Comparison of ENCODE assay signal across 9 mouse cellular contexts in the genomic region with DNA sequence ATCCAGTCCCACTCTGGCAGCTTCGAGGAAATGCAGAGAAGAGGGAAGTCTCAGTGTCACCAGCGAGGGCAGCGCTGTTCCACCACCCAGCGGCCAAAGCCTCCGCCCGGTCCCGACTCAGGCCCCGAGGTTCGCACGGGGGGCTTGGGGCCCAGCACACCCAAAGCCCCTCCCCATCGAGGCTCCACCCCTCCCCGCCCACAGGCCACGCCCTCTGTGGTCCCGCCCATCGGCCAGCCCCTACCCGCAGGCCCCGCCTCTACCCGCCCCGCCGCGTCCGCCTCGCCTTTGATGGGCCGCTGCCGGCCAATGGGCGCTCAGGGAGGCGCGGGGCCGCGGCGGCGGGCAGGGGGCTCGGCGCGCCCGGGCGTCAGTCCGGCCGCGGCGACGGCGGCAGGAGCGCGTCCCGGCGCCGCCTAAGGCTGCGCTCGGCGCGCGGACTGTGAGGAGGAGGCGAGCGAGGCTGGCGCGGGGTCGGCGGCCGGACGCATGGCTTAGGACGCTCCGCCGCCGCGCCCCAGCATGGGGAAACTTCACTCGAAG. TPM values are rescaled to one million over a fixed set of nuclear protein-coding genes. Genes with fewer than 3 reads are reported as not detected.
DNase-seq lines count a peak whose midpoint lies in the region; ATAC-seq lines count a peak whose summit lies in the region.
"Had no signal": no experiment of that assay in that cellular context is flagged by ENCODE, and none has a peak within 500 bp of the region (broad histone marks: within the 10 kb centered on the region; RNA-seq: fewer than 3 reads in every experiment).

A gene (plus strand): TSS at position 370 of the 543 bp plus-strand sequence.

- peak; percentile 93 for ATAC-seq in intestine, embryonic 15.5 days
- no peak for ATAC-seq in inflammation-experienced regulatory T-cells, adult 6 months

- peak; percentile 94 for DNase-seq in adrenal gland, adult 2 months
- DNase-seq in embryo, embryonic 10 days (ENCODE audit: low spot score), result peak; percentile 94
- DNase-seq in gastrocnemius, postnatal 36 days, result peak; percentile 60 to 74
- DNase-seq in left cerebral cortex, postnatal 25 days (ENCODE audit: low spot score in 2 of 2), result peak; percentile 76 to 77
- peak; percentile 92 for DNase-seq in mesoderm, embryonic 11.5 days (ENCODE audit: low read depth, low spot score)
- peak; percentile 87 for DNase-seq in right cerebral cortex, postnatal 4 days

- H3K9ac ChIP-seq in intestine, embryonic 15.5 days, result peak within 1 kb of the TSS; percentile 81

- peak within 1 kb of the TSS; percentile 99 for H3K4me2 ChIP-seq in intestine, embryonic 15.5 days (replicated peaks)

- no peaks in the 10 kb centered on the region for H3K36me3 ChIP-seq in intestine, embryonic 15.5 days

- H3K27me3 ChIP-seq in intestine, embryonic 15.5 days (replicated peaks), result peaks cover 13% of the 10 kb centered on the region

- H3K4me1 ChIP-seq in intestine, embryonic 15.5 days (replicated peaks), result peaks cover 33% of the 10 kb centered on the region

- peak within 1 kb of the TSS; percentile 64; the same call in 1 of the 2 replicates for H3K27ac ChIP-seq in intestine, embryonic 15.5 days
- H3K27ac ChIP-seq: macrophage had no signal

- peak within 1 kb of the TSS; percentile 76 for H3K4me3 ChIP-seq in intestine, embryonic 15.5 days (replicated peaks)

- under 1% methylated on average over 57 of the region's 67 CpGs for WGBS in intestine, embryonic 15.5 days

- no peaks in the 10 kb centered on the region for H3K9me3 ChIP-seq in intestine, embryonic 15.5 days

- intact Hi-C loops in gastrocnemius, postnatal 36 days (cut with DNase I), result loop anchor here (5.0 kb wide), 1 partner anchor 101 kb away; no protein-coding TSS in a partner anchor
- intact Hi-C loops in left cerebral cortex, postnatal 25 days (cut with DNase I), result loop anchor here (1.0 to 5.0 kb wide), 3 partner anchors 66 to 160 kb away; no protein-coding TSS in a partner anchor

RNA-seq across cellular contexts. Expression of the gene that starts here (rescaled TPM):
- 10 to 100 TPM; 43.5 to 53.9 TPM for total RNA-seq in adrenal gland, adult 2 months (2021)
- 56.8 and 62.0 TPM in 2 replicates for polyA plus RNA-seq in adrenal gland, adult 2 months (2012; rRNA removed)
- total RNA-seq in gastrocnemius, postnatal 36 days (2021), result 1 to 10 TPM; 1.7 to 1.8 TPM
- 33.1 and 34.9 TPM in 2 replicates for polyA plus RNA-seq in intestine, embryonic 15.5 days (2015; fragmentation: Nextera tagmentation; extraction: Ambion mirVana)
- 10 to 100 TPM; 16.7 to 17.9 TPM for total RNA-seq in left cerebral cortex, postnatal 25 days (2021)
- polyA plus RNA-seq in inflammation-experienced regulatory T-cells, adult 6 months (2017; shearing (Covaris generic)), result not detected
- polyA plus RNA-seq: macrophage had no signal

Comparison
In these comparisons a context has a peak if more than half of its experiments do, and no peak if none do; other contexts are left out.
1. RNA of the gene that starts here (total RNA-seq): 43.5 to 53.9 TPM in adrenal gland, adult 2 months and 16.7 to 17.9 TPM in left cerebral cortex, postnatal 25 days; 1.7 to 1.8 TPM in gastrocnemius, postnatal 36 days; every median in the first group is over 4 times any median in the second.
2. RNA of the gene that starts here (polyA plus RNA-seq): 56.8 to 62.0 TPM in adrenal gland, adult 2 months and 33.1 to 34.9 TPM in intestine, embryonic 15.5 days; not detected in inflammation-experienced regulatory T-cells, adult 6 months; every median in the first group is over 10 times any median in the second.
3. Peak in every context shown above with its lines, with median percentiles within 50 percentile points of each other: DNase-seq.